Mouse (Mus musculus) olfactory bulb, adult 2 months (tissue): ENCODE measurements at regions not wholly inside any gene's neighbourhood (a gene's known extent, or its start where the extent isn't known, plus 50 kb on each side); places are given as distances from the start of the nearest gene placed in this dataset.

Experiments used
- CTCF ChIP-seq: fragments of 200-500 bp; IDR thresholded peaks from 2 replicates; pipeline ENCODE4 v1.5.1; 2012; ENCODE audit warnings: low read depth, mild to moderate bottlenecking, low read length, moderate library complexity; ENCODE audit not compliant: insufficient read depth
- POLR2A ChIP-seq: fragments of 200-500 bp; IDR thresholded peaks from 2 replicates; pipeline ENCODE4 v1.6.1; 2012; ENCODE audit warnings: mild to moderate bottlenecking, low read depth, low read length, moderate library complexity; ENCODE audit not compliant: insufficient read depth

- no peak for TF ChIP-seq CTCF
- TF ChIP-seq POLR2A, result no peak
These were observed 90.3 kb upstream of the Ube2e3 start for GRCm38 (mm10) chr2:78777589-78777988.
